Mouse (Mus musculus): ENCODE measurements around the gene Tmem30a.

Gene Tmem30a

DNA sequence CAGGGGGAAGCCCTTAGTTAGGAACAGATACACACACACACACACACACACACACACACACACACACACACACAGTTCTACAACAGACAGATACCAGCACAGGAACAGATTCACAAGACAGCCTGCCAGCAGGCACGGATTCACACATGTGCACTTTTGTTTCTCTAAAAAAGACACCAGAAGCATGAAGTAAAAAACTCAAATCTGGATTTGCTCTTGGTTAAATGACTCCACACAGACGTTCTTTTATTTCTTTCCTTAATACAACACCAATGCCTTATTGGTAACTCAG, 7.6 kb downstream of the Tmem30a start:
- no peak for DNase-seq

DNA sequence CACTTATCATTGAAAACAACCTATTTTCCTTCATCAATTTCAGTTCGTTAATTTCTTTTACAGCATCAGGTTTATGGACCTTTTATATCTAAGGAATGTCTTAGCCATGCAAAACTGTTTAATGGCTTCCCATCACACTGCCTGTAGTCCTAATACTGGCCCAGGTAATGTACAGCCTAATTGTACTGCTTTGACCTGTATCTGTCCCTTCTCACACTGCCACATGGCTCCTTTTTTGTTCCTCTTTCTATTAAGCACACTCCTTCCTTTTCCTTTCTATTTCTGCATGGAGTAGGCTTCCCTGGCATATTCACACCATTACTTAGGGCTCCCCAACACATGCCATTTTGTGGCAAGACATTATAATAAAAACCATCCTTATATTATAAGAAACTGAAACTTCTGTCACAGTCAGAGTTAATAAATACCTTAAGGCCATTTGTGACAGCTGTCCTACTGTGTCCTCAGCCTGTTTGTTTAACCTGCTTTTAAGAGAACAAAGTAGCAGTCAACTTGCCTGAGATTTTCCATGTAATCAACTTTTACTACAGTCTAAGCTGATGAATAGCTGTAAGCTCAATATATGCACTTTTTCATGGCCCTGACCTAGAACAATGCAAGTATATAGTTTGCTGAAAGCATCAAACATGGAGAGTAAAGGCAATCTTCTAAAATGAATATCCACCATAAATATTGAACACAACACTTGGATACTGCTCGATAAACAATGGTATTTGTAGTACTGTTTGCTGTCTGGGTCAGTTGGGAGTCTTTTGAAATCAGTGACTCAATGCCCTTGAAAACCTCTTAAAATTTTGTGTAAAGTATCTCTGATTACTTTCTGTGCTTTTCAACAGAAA, 8.1 kb downstream of the Tmem30a start:
- no peak for DNase-seq

DNA sequence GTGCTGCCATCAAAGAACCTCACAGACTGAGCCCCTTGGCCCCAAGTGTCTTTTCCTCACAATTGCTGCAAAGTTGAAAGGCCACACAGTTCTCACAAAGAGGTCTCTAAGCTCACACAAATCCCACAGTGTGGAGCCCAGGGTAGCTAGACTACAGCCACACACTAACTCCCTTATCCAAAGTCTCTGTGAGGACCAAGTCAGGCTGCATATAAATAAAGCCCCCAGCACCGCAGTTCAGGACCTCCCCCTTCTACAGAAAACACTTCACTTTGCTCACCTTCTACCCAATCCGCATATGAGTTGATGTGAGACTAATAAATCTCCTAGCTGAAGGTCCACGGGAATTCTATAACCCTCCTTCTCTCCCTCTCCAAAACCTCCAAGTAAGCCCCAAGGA, 8.9 kb downstream of the Tmem30a start:
- no peak for DNase-seq

DNA sequence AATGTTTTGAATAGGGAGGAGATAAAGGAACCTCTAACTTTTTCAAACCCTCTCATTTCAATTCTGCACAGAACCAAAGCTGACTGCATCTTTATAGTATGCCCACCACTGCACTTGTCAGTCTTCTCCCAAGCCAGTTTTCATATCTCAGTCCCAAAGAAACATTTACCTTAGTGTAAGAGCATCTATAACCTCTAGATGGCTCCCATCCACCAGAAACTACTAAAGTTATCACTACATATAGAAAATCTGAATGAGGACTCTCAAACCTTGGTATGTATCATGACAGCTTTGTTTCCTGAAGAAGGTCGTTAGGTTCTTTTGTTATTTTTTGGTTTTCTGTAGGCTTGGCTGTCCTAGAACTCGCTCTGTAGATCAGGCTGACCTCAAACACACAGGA, 14.0 kb downstream of the Tmem30a start:
- no peak for DNase-seq

DNA sequence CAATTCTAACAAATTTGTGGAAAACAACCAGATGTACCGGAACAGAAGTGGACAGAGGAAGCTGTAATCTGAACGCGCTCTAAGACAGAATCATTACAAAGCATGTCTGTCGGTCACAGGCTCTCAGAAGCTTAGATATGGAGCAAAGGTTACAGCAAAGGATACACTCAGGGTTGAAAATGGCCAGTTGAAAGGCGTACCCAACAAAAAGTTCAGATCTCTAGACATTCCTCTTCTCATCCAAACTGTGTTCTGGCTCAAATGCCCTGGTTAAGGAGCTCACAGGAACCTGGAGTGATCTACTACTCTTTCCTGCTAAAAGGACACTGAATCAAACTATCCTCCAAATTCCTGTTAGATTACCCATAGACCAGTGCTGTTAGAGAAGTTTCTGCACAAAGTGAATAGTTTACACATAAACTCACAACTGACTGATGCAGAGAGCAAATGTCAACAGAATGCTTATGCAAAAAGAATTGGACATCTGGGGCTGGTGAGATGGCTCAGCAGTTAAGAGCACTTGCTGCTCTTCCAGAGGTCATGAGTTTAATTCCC, 26.2 kb downstream of the Tmem30a start:
- no peak for DNase-seq

DNA sequence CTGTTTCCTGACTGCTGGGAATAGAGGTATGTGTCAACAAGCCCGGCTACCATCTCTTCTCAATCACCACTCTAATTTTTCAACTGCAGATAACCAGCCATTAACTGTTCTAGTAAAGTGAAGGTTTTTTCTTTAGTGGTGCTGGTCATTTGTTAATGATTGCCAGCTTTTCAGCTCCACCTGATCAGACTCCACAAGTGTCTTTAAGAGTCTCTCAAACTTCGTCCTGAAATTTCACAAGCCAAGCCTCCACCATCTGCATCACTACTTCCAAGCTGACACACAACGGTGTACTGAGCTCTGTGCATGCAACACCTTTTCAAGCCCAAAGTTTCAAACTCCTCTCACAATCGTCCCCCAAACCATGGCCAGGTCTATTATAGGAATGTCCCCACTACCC, 28.0 kb downstream of the Tmem30a start:
- peak; percentile 7 to 38 for DNase-seq

DNA sequence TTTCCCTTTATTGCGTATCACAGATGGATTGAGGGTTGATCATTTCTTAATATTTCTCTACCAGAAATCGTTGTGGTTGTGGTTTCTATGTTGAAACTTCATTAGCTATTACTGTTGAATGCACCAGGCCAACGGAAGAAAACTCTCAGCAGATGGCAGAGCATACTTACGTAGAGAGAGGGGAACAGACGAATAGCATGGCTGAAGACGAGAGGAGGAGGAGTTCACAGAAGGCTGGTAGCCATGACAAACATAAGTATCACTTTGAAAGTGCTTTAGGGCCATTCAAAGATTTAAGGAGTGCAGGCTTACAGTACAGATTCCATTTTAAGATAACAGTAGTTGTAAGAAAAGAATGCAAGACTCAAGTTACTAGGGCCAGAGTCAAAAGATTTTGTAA, 30.8 kb downstream of the Tmem30a start:
- DNase-seq = peak in 1 of 2 experiments; percentile 56

DNA sequence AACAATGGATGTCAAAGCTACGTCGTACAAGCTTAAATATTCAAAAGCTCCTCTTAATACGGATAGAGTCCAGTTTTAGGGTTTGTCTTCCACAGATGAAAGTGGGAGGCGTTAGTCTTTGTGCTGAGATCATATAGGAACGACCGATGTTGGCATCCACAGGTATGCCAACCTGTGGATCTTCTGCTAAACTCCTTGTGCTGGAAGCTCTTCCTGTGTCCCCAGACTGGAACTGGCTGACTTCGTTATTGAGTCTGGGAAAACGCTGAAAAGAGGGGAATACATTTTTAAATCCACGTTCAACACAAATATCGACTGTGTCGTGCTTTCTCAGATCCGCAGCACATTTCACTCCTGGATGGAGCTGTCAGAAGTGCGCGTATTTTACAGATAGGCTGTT, 33.2 kb downstream of the Tmem30a start:
- no peak for DNase-seq

DNA sequence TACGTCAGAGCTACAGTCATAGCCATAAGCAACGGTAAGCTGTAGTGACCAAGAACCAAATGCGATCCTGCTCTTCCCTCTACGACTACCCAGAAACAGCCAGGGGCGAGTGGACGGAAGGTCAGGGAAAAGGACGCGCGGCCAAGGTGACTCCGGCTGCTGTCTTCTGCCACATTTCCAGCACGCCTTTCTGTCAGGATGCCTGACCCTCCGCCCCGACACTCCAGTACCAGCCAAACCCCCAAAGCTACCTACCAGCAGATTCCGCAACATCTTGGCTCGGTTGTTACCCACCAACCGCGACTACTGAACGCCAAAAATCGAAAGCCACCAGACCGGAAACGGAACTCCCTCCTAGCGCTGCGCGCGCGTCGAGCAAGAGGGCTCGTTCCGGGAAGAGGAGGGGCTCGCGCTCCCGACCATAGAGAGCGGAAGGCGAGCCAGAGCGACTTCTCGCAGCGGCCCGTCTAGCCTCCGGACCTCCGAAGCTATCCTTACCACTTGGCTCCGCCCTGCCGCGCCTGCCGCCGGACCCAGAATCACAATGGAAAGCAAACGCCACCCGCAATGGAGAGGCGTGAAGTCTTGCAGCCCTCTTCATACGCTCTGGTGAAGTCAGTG, 33.8 kb downstream of the Tmem30a start, which contains the start of gene Cox7a2:
Cox7a2 (minus strand) TSS at position 494 of the 621 bp plus-strand sequence.
- DNase-seq = peak; percentile 95 to 97

DNA sequence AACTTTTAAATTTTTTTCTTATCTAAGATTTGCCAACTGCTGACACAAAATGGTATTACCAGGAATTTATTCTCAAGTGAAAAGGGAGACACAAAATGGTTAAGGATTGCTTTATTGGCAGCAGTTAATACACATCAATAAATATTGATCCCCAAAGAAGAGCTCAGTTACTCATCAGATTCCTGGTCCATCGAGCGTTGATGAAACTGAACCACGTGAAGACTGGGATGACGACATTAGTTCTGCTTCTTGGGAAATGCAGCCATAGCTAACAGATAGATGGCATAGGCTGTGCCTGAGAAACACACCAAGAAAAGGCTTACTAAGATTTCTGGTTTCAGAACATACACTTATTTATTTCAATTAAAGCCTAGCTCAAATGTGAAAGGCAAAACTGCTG, 38.0 kb downstream of the Tmem30a start:
- no peak for DNase-seq

DNA sequence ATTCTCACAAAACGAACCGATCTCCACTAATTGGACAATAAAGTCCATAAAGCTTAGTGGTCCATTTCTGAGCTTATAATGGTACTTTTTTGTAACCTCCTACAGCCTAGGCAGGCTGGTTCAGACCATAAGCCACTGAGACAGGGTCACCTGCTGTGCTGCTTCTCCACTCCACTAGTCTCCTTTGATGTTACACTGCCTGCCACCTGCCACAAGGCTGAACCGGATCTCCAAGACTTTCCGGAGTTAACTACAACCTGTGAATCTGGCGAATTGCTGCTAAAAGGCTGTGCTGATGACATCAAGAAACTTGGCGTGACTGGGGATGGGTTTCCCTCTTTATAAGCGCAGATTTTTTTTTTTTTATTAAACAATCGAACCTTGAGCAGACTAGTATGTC, 41.5 kb downstream of the Tmem30a start:
- DNase-seq = no peak

DNA sequence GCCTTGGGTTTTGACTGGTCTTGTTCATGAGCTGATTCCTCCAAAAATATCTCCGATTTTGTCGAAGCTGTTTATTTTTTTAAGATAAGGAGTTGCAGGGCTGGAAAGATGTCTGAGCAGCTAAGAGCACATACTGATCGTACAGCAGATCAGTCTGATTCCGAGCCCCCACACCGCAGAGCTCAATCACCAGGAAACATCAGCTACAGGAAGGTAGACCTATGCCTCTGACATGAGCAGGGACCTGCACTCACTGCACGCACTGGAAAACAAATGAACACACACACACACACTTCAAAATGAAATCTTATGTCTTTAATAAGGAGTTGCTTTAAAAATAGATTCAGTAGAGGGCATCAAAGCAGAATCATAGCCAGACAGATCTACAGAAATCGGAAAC, 42.6 kb downstream of the Tmem30a start:
- no peak for DNase-seq

DNA sequence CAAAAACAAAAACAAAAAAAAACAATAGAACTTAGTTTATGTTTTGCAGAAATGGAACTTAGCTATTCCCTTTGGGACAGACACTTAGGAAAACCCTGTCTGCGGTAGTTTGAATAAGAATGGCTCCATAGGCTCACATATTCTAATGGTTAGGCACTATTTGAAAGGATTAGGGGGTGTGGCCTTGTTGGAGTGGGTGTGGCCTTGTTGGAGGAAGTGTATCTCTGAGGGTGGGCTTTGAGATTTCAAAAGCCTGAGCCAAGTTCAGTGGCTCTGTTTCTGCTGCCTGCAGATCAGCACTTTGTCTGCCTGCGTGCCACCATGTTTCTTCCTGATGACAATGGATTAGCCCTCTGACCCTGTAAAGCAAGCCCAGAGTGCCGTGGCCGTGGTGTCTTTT, 48.3 kb downstream of the Tmem30a start:
- no peak for DNase-seq

DNA sequence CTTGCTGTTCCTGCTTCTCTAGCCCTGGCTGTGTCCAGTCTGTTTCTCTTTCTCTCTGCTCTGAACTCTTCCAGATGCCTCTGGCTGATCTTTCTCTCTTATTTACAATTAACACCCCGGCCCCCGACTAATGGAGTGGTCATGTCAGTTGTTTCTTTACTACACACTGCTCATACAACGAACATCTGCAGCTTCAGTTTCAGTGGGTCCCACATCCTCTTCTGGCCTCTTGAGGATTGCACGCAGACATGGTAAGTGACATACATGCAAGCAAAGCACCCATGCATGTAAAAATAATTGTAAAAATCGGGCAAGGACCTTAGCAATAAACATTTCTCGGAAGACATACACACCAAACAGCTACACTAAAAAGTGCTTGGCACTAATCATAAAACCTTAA, 57.7 kb downstream of the Tmem30a start:
- DNase-seq = no peak

DNA sequence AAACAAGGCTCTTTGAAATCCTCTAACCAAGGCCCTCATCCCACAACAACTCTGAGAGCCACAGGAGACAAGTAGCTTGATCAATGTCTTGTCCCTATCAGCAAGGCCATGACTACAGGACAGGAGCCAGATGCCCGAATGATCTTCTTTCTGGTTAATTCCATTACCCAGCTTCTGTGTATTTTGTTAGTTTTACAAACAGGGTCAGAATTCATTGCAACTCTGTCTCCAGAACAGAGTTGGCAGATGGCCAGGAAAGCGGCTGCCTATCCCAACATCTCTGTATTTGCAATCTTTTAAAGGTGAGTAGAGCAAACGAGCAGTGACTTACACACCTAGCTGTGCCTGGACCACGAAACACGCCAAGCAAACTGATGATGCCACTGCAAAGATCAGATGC, 63.0 kb downstream of the Tmem30a start:
- no peak for DNase-seq

DNA sequence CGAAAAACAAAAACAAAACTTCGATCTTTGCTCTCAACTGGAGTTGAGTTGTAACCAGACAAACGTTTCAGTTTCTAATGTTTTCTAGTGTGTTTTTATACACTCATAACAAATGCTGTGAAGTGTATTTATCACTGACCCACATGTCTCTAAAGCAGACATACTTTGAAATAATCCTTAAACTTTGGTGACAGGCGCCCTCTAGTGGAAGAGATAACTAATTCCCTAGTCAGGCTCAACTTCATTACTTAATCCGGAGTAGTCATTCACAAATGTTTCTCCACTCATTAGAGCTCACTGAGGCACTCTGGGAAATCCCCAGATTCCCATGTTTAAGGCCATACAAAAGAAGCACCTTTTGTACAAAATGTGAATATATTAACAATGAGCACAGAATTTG, 70.2 kb downstream of the Tmem30a start:
- DNase-seq = peak in 1 of 2 experiments; percentile 16

DNA sequence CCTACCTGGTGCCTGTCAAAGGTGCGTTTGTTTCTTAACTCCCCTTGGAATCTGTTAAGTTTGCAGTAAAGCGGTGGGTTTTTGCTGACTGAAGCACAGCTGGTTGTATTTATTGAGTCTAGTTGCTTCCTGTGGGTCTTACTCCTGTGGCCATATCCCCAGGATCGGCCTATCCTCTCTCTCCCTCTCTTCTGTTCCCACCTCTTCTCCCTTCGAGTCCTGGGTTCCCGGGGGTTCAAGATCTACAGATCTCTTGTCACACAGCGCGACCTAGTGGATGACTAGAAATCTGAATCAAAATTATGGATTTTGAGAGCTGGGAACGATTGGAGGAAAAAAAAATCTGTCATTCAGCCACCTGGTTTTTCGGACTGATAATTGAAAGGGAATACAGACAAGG, 72.3 kb downstream of the Tmem30a start:
- DNase-seq = peak in 1 of 2 experiments; percentile 42

DNA sequence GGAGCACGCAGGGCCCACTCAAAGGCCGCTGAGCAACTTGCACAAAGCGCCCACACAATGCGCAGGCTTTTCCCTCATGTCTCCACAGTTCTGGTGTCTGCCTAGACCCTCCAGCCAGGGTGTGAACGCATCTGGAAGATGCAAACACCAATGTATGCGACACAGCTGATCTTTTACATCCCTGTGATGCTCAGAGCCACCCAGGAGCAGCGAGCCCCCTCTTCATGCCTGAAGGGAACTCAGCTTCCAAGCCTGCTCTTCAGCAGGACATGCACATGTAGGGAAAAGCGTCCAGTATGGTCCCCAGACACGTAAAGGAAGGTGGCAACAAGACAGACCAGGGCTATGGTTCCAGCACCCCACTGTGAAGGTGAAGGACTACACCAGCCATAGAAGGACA, 73.2 kb downstream of the Tmem30a start:
- no peak for DNase-seq

DNA sequence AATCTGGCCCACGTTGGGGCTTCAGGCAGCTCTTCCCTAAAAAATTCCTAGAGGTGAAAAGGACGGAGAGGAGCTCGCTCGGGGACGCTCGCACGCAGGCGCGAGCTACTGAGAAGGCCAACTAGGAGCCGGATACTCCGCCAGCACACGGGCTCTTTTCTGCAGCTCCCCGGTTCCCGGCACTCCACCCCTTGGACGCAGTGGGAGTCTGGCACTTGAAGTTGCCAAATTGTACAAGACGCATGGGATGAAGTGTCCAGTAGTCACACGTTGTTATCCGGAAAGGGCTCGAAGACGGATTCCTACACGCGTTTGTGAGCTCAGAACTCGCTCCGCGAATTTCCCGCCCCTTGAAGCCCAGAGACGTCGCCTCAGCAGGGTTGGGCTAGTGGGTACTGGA, 73.9 kb downstream of the Tmem30a start:
- DNase-seq = peak; percentile 5 to 46
